Mouse (Mus musculus) layer of hippocampus, adult 9-11 months (tissue): ENCODE measurements around the gene Nrxn3.

Experiments used
- DNase-seq: peaks from one replicate; pipeline ENCODE4 v3.0.0; 2022

The Nrxn3 gene

GRCm38 (mm10) chr12:89369939-89370338 is 647.3 kb downstream of the Nrxn3 start:
- DNase-seq = no peak

- peak; percentile 12 for DNase-seq
These were observed 653.9 kb downstream of the Nrxn3 start for GRCm38 (mm10) chr12:89376600-89376999.

GRCm38 (mm10) chr12:89377051-89377643 is 654.5 kb downstream of the Nrxn3 start:
- DNase-seq = peak; percentile 80

- DNase-seq = no peak
These were observed 655.0 kb downstream of the Nrxn3 start for GRCm38 (mm10) chr12:89377687-89378086.

- no peak for DNase-seq
These were observed 660.6 kb downstream of the Nrxn3 start for GRCm38 (mm10) chr12:89383254-89383653.

GRCm38 (mm10) chr12:89395121-89395792 is 672.6 kb downstream of the Nrxn3 start:
- no peak for DNase-seq

GRCm38 (mm10) chr12:89436519-89436918 is 713.8 kb downstream of the Nrxn3 start:
- no peak for DNase-seq

GRCm38 (mm10) chr12:89442323-89443038 is 719.8 kb downstream of the Nrxn3 start:
- DNase-seq = peak; percentile 24

- peak; percentile 21 for DNase-seq
These were observed 728.1 kb downstream of the Nrxn3 start for GRCm38 (mm10) chr12:89450667-89451298.

- no peak for DNase-seq
These were observed 747.5 kb downstream of the Nrxn3 start for GRCm38 (mm10) chr12:89470226-89470625.

- DNase-seq = no peak
These were observed 748.6 kb downstream of the Nrxn3 start for GRCm38 (mm10) chr12:89471289-89471688.

- DNase-seq = no peak
These were observed 749.2 kb downstream of the Nrxn3 start for GRCm38 (mm10) chr12:89471874-89472273.

- peak; percentile 21 for DNase-seq
These were observed 756.4 kb downstream of the Nrxn3 start for GRCm38 (mm10) chr12:89479096-89479495.

GRCm38 (mm10) chr12:89482223-89482622 is 759.5 kb downstream of the Nrxn3 start:
- DNase-seq = no peak

- DNase-seq = no peak
These were observed 781.4 kb downstream of the Nrxn3 start for GRCm38 (mm10) chr12:89504026-89504425.

GRCm38 (mm10) chr12:89505121-89505764 is 782.6 kb downstream of the Nrxn3 start:
- DNase-seq = peak; percentile 24

GRCm38 (mm10) chr12:89508970-89509369 is 786.3 kb downstream of the Nrxn3 start:
- DNase-seq = no peak

GRCm38 (mm10) chr12:89513759-89514158 is 791.1 kb downstream of the Nrxn3 start:
- DNase-seq = peak; percentile 52

GRCm38 (mm10) chr12:89516046-89516445 is 793.4 kb downstream of the Nrxn3 start:
- DNase-seq = no peak

GRCm38 (mm10) chr12:89530679-89531350 is 808.1 kb downstream of the Nrxn3 start:
- DNase-seq = no peak

- peak; percentile 47 for DNase-seq
These were observed 828.6 kb downstream of the Nrxn3 start for GRCm38 (mm10) chr12:89551291-89551690.

- DNase-seq = no peak
These were observed 830.7 kb downstream of the Nrxn3 start for GRCm38 (mm10) chr12:89553223-89553880.
